Mouse (Mus musculus): ENCODE measurements around the gene Atp6v0a1.

- TF ChIP-seq CTCF (conservative IDR thresholded peaks at IDR 0.05; ENCODE audit: low read length), result no peak
- no peak for TF ChIP-seq NANOG (IDR thresholded peaks at IDR 0.05; ENCODE audit: borderline replicate concordance, low read length)
- no peak for TF ChIP-seq POU5F1 (IDR thresholded peaks at IDR 0.05; ENCODE audit: borderline replicate concordance, low read length)
Measured at GRCm38 (mm10) chr11:101051617-101052016, 42.4 kb downstream of the Atp6v0a1 start.

Data from E14TG2a.4 (cell line).